Mouse (Mus musculus) c-Kit-positive CD71-positive TER-119-negative erythroid progenitor cells, embryonic 14.5 days (primary cell): ENCODE data around the gene Fndc1.
A peak's percentile ranks its signal among the peaks of the same experiment; 100 is the strongest.

Source experiments
- DNase-seq: peaks from one replicate; pipeline ENCODE4 v3.0.0-alpha.2; 2013; ENCODE audit warnings: low read depth

Gene Fndc1

DNA sequence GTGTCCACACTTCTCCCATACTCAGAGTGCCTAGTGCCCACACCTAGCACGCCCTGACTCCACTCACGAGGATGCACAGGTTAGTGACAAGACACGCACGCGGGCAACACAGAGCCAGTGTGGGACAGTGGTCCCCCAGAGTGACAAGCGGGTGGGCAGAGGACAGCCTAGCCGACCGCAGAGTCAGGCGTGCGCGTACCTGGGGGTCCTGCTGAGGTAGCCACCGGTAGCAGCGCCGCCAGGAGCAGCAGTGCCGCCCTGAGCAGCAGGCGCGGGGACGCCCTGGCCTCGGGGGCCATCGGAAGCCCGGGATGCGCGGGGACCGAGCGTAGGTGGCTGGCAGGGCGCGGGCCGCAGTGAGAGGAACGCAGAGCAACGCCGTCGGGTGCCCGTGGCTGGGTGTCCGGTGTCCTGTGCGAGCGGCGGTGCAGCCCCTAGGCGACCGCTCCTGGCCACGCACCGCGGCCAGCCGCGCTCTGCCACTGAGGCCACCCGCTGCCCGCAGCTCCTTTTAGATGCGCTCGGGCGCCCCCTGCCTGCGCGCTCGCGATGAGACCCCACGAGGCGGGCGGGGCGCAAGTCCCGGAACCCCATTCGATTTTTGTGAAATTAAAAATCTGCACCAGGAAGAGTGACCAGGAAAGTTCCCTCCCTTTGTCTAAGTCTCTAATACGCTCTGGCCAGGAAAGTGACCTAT, at the start of gene Fndc1:
Fndc1 (minus strand) TSS at position 484 of the 697 bp plus-strand sequence.
- no peak for DNase-seq

DNA sequence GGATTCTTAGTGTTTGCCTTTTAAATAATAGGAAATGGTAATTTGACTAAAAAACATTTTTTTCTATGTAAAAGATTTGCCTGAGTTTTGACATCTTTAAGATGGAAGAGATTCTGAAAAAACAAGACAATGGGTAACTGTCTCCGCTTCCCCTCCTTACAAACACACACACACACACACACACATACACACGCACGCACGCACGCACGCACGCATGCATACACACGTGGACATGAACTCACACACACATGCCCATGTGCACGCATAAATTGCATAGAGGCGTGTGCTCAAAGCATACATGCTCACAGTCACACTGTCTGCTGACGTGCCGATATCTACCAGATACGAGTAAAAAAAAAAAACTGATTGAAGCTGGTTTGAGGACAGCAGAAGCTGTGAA, 49.4 kb upstream of the Fndc1 start:
- no peak for DNase-seq

DNA sequence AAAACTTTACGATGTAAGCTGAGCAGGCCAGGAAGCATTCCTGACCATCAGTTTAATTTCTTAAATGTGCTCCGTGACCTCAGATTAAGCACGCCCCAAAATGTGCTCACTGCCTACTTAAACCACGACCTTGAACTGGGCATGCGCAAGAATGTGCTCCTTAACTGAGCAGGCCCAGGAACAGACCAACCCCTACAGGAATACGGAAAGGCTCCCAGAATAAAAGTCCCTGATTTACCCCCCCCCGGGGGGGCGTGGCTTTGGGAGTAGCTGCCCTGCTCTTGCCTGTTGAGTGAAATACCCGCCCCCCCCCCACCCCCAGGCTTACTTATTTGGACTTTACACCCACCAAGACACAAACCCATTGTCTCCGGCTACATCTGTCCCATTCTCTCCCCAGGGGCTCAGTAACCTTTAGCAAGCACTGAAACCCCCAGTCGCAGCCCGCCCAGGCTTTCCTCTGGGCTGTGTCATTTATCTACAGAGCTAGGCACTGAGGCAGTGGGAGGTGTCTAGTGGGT, 48.9 kb upstream of the Fndc1 start:
- DNase-seq, result no peak

DNA sequence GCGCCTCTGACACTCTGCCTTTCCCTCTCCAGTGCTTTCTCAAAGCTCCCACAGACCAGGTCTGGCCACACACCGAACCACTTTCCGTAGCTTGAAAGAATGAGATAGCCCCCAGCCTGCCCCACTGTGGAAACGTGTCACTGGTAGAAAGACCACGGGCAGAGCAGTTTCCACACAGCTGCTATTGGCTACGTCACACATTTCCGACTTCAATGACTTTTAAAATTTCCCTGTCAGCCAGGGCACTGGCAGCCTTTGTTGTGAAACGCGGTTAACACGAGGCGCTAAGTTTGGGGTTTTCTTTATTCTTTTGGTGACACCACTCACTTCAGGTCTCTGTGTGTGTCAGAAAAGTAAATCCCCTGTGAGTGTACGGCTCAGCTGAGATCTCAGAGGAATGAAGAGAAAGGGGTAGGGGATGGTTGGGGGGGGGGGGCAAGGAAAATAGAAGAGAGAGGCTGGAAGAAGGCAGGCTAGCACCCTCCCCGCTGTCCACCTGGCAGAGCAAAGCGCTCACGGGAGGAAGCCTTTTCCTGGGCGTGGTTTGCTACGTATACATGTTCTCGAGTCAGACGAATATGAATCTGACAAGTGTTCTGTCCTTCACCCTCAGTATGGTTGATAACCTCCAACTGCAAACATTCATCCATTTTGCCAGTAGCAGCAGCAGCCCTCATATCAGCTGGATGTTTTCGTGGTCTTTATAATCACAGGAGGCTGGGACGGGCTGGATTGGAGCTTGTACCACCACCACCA, 47.9 kb upstream of the Fndc1 start:
- DNase-seq, result no peak

DNA sequence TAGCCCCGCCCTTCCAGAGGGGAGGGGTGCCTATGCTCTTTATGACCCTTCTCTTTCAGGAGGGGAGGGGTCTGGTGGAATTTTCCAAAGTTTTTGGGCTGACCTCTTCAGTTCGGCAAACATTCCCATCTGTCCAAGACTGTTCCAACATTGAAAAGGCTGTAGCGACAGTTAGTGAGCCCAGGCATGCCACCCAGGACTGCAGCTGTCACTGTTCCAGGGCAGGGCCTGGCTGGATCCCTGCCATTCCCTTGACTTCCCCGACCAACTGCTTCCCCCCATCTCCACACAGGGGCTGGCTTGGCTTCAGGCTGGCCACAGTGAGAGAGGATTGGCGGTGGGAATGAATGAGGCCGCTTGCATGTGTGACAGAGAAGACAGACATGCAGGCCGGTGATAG, 46.3 kb upstream of the Fndc1 start:
- DNase-seq, result no peak

DNA sequence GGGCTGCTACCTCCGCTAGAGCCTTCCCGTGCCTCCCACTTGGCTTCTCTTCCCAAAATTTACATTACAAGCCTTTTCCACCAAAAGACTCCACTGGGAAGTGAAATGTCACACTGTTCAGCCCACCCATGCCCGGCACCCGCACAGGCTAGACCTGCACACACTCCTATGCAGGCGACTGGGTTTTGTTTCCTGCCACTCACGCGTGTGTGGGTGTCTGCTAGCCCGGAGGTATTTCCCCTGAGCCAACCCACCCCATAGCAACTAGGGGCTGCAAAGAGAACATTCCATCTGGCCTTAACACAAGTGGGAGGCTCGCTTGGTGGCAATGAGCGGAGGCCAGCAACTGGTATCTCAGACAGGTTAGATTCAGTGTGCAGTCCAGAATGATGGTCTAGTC, 44.7 kb upstream of the Fndc1 start:
- DNase-seq, result no peak

DNA sequence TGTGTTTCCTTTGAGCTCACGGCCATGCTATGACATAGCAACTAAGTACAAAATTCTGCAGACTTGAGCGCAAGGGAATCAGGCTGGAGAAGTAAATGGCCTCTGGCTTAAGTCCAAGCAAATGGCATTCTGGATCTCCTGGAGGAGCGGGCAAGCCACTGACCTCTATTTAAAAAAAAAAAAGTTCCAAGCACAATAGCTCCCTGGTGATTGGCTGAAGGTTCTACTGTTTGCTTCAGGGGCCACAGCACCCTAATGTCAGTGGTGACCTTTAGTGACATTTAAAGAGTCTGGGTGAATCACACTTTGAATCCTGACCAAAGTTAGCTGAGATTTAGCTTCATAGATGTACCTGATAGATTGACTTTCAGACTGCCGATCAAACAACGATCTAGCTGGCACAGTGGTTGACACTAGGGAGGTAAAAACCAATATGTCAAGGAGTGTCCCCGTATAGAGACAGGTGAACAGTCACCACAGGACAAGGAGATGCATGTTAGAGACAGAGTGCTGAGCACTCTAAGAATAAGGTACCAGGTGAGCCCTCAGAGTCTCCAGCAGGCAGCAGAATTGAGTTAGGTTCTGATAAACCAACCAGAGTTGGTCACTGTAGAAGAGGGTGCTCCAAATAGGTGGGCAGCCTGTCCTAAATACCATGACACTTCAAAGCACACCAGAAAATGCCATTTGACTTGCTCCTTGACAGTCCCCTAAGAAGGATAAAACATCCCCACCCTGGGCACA, 43.9 kb upstream of the Fndc1 start:
- no peak for DNase-seq

DNA sequence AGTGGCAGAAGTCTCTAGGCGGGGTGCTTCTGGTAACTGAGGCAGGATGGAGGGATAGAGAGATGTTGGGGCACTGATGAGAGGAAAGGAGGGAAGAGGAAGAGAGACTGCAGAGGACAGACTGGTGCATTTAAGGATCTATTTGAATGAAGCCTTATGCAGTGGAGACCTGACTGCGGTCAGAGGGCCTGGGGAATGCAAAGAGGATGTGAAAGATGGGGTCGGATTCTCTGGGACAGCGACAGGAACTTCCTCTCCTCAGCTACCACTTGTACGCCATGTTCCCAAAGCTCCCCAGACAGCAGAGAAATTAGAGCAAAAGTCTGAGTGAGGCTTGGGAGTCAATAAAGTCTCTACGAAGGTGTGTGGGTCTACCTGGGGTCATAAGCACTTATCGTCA, 42.0 kb upstream of the Fndc1 start:
- DNase-seq, result no peak

DNA sequence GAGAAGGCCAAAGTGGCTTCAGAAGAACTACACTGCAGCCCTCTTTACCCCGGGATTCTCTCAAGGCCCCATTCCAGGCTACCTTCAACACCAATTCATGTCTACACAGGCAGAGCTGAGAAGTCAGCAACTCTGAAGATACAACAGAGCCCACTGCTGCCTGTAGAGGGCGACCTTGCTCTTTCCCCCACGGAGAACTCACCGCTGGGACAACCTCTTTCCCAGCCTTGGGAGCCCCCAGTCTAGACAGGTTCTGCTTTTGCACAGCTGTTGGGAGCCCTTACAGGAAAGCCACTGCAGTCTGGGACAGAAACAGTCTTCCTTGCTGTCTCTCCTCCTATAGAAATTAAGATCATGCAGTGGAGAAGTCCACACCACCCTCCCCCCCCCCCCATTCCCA, 41.5 kb upstream of the Fndc1 start:
- no peak for DNase-seq

DNA sequence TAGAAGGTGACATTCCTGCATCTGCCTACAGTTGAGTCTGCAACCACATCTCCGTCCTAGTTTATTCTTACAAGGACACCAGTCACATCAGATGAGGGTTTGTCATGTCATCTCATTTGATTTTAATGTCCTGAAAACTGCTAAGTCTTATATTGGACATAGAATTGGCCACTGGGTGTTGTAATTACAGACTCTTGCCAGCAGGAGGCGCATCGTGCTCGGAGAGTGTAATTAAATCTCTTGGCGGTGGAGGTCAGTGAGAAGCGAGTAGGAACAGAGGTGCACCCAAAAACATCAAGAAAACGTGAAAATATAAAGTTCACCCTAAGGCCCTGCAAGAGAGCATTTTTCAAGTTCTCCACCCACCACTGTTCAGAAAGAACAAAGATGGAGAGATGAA, 37.6 kb upstream of the Fndc1 start:
- peak; percentile 17 for DNase-seq

DNA sequence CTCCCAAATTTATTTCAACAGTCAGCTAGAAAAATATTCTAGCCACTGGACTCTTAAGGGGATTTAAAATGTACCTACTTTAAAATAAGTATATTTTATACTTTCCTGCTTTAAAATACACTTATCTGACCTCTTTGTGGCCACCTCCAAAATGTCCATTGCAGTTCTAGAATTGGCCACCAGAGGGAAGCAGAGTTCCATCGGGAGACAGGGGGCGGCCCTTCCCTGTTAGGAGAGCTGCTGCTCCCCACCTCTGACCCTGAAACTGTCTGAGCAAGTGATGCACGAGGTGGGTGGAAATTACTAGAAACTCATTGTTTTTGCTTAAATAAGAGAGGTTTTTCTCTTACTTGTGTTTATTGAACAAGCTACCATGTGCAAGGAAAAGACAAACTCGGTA, 36.6 kb upstream of the Fndc1 start:
- DNase-seq, result peak; percentile 28

DNA sequence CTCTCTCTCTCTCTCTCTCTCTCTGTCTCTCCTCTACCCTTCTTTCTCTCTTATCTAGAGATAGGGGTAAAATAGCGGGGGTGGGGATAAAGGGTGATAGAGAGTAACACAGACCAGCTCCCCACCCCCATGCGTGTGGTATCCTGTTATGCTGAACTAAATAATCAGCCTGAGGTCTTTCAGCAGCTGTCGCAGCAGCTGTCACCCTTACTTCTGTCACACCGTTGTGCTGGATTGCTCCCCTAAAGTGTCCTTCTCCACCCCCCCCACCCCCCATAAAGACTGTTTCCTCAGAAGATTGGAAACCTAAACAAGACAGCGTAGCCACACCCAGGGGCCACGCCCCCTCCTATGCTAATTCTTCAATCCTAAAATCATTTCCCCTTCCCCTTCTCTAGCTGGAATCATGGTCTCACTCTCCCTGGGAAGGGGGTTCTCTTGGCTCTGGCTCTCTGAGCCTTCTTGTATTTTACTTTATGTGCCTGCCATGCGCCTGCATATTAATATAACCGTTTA, 33.8 kb upstream of the Fndc1 start:
- DNase-seq, result no peak

DNA sequence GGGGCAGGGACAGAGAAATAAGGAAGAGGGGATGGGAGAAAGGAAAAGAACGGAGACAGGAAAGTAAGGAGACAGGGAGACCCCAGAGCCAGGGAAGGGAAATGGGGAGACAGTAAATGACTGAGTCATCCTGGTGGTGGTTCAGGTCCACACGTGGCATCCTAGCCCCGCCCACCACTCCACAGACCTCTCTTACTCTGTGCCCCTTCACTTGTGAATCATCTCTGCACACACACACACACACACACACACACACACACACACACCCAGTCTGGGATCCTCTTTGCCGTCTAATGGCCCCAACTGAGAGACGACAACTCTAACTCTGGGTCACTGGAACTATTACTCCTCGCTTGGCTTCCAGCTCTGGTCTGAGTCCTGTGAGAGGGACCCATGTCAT, 30.6 kb upstream of the Fndc1 start:
- no peak for DNase-seq

DNA sequence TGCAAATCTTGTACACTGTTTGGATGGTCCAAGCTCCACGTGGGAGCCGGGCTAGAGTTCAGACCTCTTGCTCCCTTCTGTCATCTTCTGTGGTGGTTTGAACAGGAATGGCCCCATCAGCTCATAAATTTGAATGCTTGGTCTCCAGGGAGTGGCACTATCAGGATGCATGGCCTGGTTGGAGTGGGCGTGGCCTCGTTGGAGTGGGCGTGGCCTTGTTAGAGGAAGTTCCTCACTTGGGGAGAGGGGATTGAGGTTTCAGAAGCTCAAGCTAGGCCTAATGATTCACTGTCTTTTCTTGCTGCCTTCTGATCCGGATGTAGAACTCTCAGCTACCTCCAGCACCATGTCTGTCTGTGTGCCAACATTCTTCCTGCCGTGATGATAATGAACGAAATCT, 28.7 kb upstream of the Fndc1 start:
- DNase-seq, result no peak

DNA sequence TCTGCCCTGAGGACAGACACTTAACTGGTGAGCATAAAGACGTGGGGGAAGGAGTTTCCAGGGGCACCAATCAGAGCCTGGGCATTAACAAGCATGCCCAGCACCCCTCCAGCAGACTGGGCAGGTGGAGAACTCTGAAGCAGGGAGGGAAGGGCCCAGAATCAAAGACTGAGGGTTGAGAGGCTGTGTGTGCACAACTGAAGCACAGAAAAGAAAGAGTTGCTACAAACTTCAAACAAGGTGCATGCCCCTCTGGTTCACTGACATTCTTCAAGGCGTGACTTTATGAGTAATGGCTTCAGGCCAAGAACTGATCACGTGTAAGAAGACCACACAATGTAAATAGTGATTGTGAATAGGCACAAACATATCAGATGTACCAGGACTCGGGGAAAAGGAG, 24.9 kb upstream of the Fndc1 start:
- no peak for DNase-seq

DNA sequence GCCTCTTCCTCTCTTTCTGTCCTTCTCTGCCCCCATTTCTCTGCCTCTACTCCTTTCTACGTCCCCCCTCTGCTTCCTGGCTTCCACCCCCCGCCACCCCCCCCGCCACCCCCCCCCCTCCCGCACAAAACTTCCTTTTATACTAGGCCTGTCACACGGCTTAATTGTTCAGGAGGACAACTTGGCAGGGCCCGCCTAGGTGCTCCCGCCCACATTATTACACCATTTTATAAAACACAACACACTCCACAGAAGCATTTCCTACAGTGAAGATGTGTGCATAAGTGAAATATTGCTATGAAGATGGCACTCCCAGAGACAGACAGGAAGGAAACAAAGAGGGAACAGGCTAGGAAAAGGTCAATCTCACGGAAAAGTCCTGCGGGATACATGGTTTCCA, 24.4 kb upstream of the Fndc1 start:
- DNase-seq, result no peak

DNA sequence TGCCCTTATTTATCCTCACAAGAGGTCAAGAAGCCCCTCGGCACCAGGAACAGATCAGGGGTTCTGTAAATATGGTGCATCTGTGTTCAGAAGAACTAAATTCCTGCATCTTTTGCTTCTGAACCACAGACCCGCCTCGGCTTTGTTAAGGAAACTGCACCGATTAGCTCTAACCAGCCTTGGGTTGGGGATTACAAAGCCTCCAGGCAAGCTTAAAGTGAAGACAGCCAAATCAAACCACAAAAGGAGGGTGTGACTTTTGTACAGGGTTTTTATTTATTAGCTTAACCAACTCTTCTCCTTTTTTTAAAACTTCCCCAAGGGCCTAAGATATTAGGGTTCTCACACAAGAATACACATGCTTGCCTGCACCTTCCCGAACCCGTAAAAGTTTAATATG, 23.1 kb upstream of the Fndc1 start:
- DNase-seq, result no peak

DNA sequence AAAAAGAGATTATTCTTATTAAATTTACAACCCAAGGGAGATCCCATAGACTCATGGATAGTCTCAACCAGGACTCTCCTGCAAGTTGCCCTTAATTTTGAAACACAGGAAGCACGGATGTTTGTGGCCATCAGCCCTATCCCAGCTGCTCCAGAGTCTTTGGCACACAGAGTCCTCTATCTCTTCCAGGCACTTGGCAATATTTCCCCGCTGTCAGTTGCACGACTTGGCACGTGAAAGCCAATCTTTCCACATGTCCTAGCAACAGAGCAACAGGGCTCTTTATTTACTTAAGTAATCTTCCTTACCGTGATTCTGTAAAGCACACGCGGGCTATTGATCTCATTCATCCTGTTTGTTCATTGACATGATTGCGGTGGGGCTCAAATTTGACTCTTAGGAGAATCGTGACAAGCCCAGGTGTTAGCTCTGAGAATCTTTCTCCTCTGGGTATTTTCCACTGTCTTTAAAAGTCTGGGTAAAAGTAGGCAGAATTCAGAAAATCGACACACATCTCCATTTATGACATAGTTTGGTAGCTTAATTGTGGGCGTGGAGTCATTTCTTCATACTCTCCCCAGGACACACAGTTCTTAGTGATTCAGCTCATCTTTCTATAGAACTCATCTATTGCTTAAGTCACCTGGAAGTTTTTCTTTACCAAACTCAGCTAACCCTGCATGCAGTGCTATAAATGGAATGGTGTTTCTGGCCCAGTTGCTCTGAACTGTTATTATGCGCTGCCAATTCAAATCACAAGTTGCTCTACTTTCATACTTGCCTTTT, 13.6 kb upstream of the Fndc1 start:
- no peak for DNase-seq

DNA sequence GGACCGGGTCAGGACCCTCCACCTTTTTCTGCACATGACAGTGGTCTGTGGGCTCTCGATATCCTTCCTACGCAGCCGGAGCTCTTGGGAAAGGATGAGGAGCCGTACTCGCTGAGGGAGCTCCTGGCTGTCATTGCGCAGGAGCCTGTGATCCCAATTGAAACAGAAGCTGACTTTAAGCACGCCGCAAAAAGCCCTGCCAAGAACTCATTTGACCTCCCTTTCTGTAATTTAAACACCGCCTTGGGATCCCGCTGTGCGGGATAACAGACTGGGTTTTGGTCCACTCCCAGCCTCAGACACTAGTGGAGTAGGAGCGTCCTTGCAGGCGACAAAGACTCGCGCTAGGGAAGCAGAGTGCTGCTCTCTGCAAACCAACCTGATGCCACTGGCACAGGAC, 484 bp upstream of the Fndc1 start:
- DNase-seq, result no peak

DNA sequence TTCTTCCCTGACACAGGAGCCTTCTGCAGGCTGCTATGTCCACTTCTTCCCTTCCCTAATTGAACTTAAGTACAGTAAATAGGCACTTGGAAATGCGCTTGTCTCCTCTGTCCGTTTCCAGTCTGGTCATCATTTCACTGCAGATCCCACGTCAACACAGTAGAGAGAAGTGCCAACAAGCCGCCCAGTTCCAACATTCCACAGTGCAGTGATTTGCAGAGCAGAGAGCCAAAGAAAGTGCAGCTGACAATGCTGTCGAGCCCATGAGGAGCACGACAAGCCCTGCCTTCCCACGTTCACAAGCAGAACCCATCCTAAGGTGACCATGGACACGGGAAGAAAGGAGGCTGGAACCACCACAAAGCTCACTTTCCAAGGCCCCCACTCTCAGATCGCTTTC, 1.7 kb downstream of the Fndc1 start:
- DNase-seq, result no peak

DNA sequence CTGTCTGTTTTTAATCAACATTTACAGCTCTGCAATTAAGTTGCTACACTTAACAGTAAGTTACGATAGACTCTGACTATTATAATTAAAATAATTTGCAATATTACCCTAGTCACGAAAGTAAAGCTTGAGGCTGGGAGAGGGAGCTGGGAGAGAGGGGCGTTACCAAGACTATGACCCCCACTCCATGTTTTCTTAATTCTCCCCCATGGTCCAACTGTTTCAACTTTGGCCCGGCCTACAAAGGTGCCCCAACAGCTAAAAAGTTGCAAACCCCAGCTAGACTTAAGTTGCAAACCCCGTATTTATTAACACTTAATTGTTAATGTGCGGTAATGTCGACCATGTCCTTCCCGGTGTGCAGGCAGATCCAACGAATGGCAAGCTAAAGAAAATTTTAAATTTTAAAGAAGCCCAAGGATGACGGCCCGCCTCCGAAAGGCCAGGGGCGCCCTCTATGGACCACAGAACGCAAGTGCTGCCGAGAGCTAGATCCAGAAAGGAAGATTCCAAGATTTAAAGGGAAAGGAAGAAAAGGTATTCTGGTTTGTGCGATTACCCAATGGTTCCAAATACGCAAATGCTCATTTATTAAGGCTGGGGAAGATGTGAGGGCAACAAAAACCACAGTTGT, 5.4 kb downstream of the Fndc1 start:
- DNase-seq, result peak; percentile 0
